Mouse (Mus musculus): Measurements from ENCODE around the gene Rabgef1.

DNA sequence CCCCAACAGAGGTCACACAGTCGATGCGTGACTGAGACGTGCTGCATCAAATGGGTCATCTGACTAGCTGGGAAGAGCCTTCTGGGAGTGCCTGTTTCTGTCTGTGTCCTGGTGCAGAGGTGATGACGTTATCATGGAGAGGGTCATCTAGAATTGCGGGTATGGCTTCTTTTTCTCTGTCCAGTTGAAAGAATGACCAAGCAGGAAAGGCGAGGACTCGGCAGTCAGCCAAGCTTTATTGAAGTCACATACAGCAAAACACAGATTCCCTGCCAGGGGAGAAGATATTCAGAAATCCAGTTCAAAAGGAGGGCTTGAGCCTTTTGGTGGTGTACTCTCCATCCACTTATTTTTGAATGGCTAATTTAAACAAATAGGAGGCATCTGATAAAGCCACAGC is 28.5 kb upstream of the Rabgef1 start:
- TF ChIP-seq TAL1 (IDR thresholded peaks at IDR 0.05; ENCODE audit: low read length) (no peak), GATA1 (IDR thresholded peaks at IDR 0.05; ENCODE audit: low read length) (no peak)
